Mouse (Mus musculus) 3134 (cell line): Measurements from ENCODE around the gene Tbl1x.

Source experiments
- DNase-seq: peaks from one replicate; pipeline ENCODE4 v3.0.0-alpha.2; 2011; ENCODE audit warnings: low spot score; ENCODE audit not compliant: insufficient read length; ENCODE audit errors: extremely low read depth

The Tbl1x gene

GRCm38 (mm10) chrX:77603496-77604258 lies 92.9 kb downstream of the Tbl1x start:
- no peak for DNase-seq

GRCm38 (mm10) chrX:77607488-77607887 lies 96.7 kb downstream of the Tbl1x start:
- no peak for DNase-seq

GRCm38 (mm10) chrX:77608947-77609703 lies 98.3 kb downstream of the Tbl1x start:
- DNase-seq, result no peak

- DNase-seq, result no peak
Observed at GRCm38 (mm10) chrX:77611938-77612337, 101.1 kb downstream of the Tbl1x start.

GRCm38 (mm10) chrX:77613041-77613440 lies 102.2 kb downstream of the Tbl1x start:
- DNase-seq, result no peak

GRCm38 (mm10) chrX:77615735-77616293 lies 105.0 kb downstream of the Tbl1x start:
- no peak for DNase-seq

- DNase-seq, result peak; percentile 39
Observed at GRCm38 (mm10) chrX:77617368-77618144, 106.7 kb downstream of the Tbl1x start.

GRCm38 (mm10) chrX:77630439-77630838 lies 119.6 kb downstream of the Tbl1x start:
- no peak for DNase-seq

- no peak for DNase-seq
Observed at GRCm38 (mm10) chrX:77636499-77636898, 125.7 kb downstream of the Tbl1x start.

GRCm38 (mm10) chrX:77638076-77638475 lies 127.3 kb downstream of the Tbl1x start:
- peak; percentile 26 for DNase-seq

GRCm38 (mm10) chrX:77640301-77640700 lies 129.5 kb downstream of the Tbl1x start:
- no peak for DNase-seq

- no peak for DNase-seq
Observed at GRCm38 (mm10) chrX:77646164-77646563, 135.4 kb downstream of the Tbl1x start.

- DNase-seq, result no peak
Observed at GRCm38 (mm10) chrX:77650246-77650645, 139.4 kb downstream of the Tbl1x start.

GRCm38 (mm10) chrX:77662030-77662429 lies 151.2 kb downstream of the Tbl1x start:
- DNase-seq, result no peak

- no peak for DNase-seq
Observed at GRCm38 (mm10) chrX:77663276-77663675, 152.5 kb downstream of the Tbl1x start.

GRCm38 (mm10) chrX:77665030-77665429 lies 154.2 kb downstream of the Tbl1x start:
- no peak for DNase-seq

- no peak for DNase-seq
Observed at GRCm38 (mm10) chrX:77666911-77667310, 156.1 kb downstream of the Tbl1x start.

GRCm38 (mm10) chrX:77667441-77667840 lies 156.6 kb downstream of the Tbl1x start:
- no peak for DNase-seq

- DNase-seq, result no peak
Observed at GRCm38 (mm10) chrX:77669779-77670550, 159.2 kb downstream of the Tbl1x start.
